Mouse (Mus musculus): Measurements from ENCODE around the gene Gm5039. TPM values are rescaled to one million over a fixed set of nuclear protein-coding genes. Genes with fewer than 3 reads are reported as not detected.
A peak's percentile ranks its signal among the peaks of the same experiment; 100 is the strongest.
"Not testable (repeated sequence)": the region's sequence is repeated elsewhere in the genome, so short reads cannot be mapped to it uniquely, and the experiment has no call there.

Gene Gm5039
- total RNA-seq (2021): not detected
- long read RNA-seq, experiment 1: 0 reads
- long read RNA-seq, experiment 2: 0 reads

DNA sequence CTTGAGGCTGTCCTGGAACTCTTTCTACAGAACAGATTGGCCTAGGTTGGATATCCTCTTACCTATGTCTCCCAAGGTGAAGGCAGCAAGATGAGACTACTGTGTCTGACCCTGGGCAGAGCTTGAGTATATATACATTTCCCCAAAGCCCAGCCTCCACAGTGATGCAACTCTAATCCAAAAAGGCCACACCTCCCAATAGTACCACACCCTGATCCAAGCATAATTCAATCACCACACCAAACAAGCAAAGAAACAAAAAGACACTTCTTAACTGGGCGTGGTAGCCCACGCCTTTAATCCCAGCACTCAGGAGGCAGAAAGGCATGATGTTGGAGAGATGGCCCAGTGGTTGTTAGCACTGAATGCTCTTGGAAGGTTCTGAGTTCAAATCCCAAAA lies at the start of gene Gm5039:
TSS of gene Gm5039 (minus strand) at position 101 of the 400 bp plus-strand sequence.
- DNase-seq (ENCODE audit: low spot score in 2 of 2): not testable (repeated sequence)

DNA sequence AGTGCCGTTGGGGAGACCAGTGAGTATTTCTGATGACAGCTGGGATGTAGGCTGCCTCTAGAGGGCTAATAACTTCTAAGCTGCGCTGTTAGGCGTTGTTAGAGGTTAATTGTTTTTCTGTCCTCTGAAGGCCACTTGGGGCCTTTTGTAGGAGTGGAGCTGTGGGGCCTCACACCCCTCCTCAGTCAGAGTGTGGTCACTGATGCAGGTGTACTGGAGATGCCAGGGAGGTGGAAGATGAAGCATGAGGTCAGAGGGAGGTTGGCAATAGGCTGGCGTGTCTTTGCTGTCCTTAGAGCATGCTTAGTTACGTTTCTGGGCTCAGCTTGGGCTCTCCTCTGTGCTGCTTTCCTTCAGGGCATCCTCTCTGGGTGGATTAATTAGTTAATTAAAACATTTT lies 48.2 kb upstream of the Gm5039 start:
- DNase-seq (ENCODE audit: low spot score in 2 of 2): no peak

DNA sequence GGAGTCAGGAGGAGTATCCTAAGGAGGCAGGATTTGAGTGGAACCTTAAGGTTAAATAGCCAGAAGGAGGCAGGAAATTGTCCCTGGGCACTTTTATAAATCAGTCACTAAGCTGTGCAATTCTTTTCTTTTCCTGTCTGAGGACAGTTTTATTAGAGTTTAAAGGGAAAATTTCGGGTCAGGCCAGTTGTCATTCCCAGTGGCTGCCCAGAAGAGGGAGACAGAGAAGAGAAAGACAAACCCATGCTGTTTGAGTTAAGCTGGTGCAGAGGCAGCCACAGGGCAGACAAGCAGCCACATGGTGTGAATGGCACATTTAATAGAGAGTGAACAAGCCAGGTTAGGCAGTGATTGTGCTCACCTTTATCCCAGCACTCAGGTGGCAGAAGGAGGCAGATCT lies 46.5 kb upstream of the Gm5039 start:
- DNase-seq (ENCODE audit: low spot score in 2 of 2): not testable (repeated sequence)

DNA sequence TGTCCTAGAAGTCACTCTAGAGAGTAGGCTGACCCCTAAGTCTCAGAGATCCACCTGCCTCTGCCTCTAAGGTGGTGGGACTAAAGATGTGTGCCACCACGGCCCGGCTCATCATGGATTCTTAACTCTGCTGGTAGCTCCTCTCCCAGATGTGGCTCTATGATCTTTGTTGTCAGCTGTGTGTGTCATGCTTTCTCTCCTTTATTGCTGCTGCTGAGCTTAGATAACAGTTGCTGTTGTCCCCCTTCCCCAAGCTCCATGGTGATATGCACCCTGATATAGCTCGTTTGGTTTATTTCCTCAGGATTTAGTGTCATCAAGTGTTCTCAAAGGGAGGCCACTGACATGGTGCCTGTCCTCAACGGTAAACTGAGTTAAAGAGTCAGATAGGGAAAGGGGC lies 45.9 kb upstream of the Gm5039 start:
- not testable (repeated sequence) for DNase-seq (ENCODE audit: low spot score in 2 of 2)

DNA sequence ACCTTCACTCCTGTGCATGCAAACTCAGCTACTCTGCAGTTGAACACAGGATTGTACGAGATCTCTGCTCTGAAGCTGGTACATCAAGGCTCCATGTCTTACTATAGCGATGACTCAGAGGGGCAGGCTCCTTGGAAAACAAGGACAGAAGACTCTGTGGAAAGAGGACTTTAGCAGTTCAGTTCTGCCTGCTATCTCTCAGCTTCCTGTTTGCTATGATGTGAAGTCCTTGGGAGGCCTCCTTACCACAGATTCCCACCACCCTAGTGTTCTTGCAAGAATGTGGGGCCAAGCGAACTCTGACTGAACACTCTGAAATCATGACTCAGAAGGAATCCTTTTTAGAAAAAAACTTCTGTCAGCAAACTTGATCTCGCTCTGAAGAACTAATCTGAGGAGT lies 44.8 kb upstream of the Gm5039 start:
- no peak for DNase-seq (ENCODE audit: low spot score in 2 of 2)

DNA sequence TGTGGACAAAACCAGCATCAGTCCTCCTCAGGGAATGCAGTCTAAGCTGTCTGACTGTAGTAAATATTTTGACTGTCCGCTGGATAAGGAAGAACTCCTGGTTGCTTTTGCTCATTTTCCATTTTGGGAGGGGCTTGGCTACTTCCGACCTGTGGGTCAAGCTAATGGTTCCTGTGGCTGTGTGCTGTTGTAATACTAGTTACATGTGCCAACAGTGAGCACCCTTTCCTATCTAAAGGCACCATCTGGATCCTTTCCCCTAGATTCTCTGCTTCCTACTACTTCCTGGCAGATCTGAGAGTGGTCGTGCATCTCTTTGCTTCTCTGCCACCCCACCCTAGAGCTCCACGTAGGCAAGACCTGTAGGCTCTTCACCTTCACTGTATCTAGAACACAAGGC lies 43.8 kb upstream of the Gm5039 start:
- DNase-seq (ENCODE audit: low spot score in 2 of 2): no peak

DNA sequence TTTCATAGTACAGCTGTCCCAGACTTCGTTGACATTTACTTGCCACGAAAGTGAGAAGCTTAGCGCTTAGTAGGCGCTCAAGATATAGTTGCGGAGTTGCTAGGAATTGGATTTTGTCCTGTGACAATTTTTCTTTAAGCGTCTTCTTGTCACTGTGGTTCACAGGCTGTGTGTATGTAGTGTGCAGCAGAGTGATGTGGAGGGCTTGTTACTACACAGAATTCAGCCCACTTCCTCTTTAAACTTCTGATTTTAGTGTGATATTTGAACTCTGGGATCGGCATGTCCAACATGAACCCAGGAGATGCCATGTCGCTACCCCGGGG lies 37.3 kb upstream of the Gm5039 start:
- DNase-seq (ENCODE audit: low spot score in 2 of 2): no peak

DNA sequence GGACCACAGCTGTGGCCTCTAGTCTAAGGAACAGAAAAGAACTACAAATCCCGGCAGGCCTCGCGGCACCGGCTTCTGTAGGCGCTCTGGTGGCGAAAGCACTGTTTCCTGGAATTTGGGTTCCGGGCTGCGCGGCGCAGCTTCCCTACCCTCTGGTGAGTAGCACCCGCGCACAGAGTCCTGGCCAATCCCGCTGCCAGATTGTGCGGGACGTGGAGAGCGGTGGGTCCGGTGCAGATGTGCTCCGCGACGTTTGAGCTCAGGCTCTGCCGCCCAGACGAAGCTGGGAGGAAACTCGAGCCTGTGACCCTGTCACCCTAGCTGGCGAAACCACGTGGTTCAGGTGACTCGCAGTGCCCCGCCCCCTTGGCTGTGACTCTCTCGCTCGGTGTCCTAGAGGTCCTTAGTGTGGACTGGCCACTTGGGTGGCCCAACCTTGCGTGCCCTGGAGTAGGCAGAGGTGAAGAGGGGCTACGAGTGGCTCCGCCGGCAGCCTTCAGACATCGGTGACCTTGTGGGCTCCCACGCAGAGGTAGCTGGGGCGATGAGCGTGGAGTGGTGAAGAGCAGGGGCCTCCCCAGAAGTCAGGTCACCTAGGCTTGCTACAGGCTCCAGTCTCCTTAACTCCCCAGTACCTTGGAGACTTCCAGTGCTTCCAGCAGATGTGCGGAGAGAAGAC lies 36.8 kb upstream of the Gm5039 start, which contains the start of gene Adck1:
TSS of gene Adck1 (plus strand) at position 114 of the 679 bp plus-strand sequence.
- peak; percentile 72 to 87 for DNase-seq (ENCODE audit: low spot score in 2 of 2)

DNA sequence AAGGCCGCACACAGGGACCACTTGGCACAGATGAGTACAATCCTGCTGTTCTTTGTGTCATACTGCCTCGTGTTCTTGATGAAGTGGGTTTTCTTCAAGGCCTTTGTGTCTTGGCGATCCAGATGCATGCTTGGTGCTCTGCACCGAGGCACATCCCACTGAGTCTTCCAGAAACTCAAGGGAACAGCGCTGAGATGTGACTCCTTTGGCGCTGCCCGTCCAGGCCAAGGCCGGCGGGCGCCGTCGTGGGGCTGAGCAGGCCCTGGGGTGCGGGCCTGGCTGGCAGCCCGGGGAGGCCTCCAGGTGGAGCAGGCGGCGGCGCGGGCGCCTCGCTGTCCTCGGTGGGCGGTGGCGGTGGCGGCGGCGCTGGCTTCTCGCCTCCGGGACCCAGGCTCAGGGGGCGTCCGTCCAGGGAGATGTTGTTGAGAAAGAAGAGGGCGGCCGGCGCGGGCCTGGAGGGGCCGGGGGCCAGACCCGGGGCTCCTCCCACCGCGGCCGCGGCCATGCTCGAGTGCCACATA lies 30.4 kb upstream of the Gm5039 start:
- DNase-seq (ENCODE audit: low spot score in 2 of 2): no peak

DNA sequence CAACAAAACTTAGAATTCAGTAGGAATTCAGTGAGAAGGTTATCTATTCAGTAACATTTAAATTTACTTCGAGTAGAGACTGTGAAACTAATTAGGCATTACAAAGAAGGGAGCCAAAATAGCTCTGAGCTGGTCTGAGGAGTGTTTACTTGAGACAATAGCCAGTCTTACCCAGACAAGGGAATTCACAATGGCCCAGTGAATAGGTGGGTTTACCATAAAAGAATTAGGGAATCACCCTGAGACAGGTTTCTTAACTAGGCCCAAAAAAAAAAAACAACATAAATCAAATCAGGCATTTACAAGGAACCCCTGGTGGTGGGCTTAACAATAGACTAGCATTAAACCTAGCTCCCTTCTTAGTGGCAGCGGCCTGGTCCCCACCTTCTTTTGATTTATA lies 17.5 kb upstream of the Gm5039 start:
- DNase-seq (ENCODE audit: low spot score in 2 of 2): not testable (repeated sequence)

DNA sequence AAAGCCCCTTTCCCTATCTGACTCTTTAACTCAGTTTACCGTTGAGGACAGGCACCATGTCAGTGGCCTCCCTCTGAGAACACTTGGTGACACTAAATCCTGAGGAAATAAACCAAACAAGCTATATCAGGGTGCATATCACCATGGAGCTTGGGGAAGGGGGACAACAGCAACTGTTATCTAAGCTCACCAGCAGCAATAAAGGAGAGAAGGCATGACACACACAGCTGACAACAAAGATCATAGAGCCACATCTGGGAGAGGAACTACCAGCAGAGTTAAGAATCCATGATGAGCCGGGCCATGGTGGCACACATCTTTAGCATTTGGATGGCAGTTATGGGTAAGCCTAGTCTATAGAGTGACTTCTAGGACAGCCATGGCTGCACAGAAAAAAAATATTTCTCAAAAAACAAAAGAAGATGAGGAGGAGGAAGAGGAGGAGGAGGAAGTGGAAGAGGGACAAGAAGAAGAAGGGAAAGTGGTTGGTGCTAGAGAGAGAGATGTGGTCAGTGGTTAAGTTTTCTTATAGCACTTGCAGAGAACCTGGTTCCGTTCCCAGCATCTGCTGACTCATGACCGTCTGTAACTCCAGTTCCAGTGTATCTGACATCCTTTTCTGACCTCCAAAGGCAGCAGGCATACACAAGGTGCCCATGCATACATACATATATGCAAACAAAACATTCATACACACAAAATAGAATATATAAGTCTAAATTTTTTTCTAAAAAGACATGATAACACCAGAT lies 13.0 kb upstream of the Gm5039 start:
- not testable (repeated sequence) for DNase-seq (ENCODE audit: low spot score in 2 of 2)

DNA sequence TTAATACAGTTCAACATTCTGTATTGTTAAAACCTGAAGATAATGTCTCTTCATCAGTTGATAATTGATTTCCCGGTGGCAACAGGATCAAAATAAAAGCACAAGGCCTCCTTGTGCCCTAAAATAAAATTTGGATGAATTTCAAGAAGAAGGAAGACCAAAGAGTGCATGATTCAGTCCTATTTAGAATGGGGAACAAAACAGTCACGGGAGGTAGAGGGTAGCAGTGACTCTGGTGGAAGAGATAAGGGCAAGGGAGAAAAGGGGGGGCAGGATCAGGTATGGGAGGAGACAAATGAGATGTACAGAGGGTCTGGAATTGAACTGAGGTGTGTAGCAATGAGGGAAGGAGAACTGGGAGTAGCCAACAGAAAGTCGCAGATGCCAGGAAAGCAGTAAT lies 9.3 kb downstream of the Gm5039 start:
- no peak for DNase-seq (ENCODE audit: low spot score in 2 of 2)

DNA sequence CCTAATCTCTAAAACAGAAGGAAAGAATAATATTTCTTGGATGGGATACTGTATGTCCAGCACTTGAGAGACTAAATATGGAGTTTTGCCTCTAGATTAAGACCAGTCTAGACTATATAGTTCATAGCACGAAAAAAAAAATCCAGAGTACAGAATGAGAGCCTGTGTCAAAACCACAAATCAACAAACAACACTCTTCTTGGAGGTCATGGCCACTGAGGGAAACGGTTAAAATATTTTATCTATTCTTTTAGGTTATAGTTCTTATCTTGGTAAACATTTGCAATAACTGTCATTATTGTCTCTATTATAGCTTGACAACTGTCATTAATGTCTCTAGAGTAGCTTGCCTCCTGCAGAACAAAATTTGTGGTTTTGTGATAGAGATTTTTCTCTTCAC lies 26.7 kb downstream of the Gm5039 start:
- DNase-seq (ENCODE audit: low spot score in 2 of 2): not testable (repeated sequence)

DNA sequence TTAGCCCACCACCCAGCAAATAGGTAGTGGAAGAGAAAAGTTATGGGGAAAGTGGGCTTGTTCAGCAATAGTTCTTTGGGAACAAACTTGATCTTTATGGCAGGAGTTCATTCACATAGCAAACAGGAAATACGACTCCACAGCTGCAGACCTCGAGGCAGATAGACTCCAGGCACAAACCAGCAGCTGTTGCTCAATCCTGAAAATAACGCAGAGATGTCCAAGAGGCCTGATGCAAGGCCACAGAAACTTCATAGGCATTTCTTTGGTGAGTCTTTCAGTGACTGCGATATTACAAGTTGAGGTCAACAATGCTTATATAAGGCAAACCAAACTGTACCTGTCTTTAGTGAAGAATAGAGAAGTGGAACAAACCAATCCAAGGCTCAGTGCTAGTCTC lies 30.7 kb downstream of the Gm5039 start:
- not testable (repeated sequence) for DNase-seq (ENCODE audit: low spot score in 2 of 2)

DNA sequence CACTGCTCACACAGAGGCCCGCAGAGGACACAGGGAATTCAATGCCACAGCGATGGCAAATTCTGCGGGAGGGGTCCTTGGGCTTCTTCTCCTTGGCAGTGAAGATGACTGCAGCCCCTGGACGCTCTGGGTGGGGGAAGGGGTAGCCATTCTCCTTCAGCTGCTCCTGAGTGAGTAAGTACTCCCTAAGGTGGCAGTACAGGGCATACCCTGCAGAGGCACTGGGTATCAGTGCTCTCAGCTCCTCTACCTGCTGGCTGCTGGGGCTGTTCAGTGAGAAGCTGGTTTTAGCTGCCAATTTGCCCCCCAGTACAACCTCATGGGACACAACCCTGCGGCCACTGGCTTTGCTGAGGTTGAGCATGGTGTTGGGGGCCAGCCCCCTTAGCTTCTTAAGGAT lies 38.6 kb downstream of the Gm5039 start:
- not testable (repeated sequence) for DNase-seq (ENCODE audit: low spot score in 2 of 2)

DNA sequence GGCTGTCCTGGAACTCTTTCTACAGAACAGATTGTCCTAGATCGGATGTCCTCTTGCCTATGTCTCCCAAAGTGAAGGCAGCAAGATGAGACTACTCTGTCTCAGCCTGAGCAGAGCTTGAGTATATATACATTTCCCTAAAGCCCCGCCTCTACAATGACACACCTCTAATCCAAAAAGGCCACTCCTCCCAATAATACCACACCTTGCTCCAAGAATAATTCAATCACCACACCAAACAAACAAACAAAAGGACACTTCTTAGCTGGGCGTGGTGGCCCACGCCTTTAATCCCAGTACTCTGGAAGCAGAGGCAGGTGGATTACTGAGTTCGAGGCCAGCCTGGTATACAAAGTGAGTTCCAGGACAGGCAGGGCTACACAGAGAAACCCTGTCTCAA lies 49.4 kb downstream of the Gm5039 start, which contains the start of gene Gm5662:
TSS of gene Gm5662 (minus strand) at position 101 of the 400 bp plus-strand sequence.
- DNase-seq (ENCODE audit: low spot score in 2 of 2): not testable (repeated sequence)

Other genes starting within 250 kb of the Gm5039 start
- gene Gm16368, start 240.3 kb downstream of the Gm5039 start, total RNA-seq (2021): not detected
- gene Gm10436, start 141.9 kb downstream of the Gm5039 start, total RNA-seq (2021): not detected
- gene Gm8332, start 73.9 kb downstream of the Gm5039 start, total RNA-seq (2021): not detected
- not detected for gene Gm5662, start 49.5 kb downstream of the Gm5039 start, total RNA-seq (2021)
- gene Adck1, start 36.5 kb upstream of the Gm5039 start, total RNA-seq (2021): 1 to 10 TPM; 8.9 to 9.8 TPM

All from gastrocnemius, postnatal 4 days (tissue).